Mouse (Mus musculus) kidney, postnatal 0 days (tissue): Measurements from ENCODE around the gene Tbkbp1. TPM values are rescaled to one million over a fixed set of nuclear protein-coding genes. Genes with fewer than 3 reads are reported as not detected.
A peak's percentile ranks its signal among the peaks of the same experiment; 100 is the strongest.

Experiments used
- ATAC-seq: fragments of 200-750 bp; cut with Nextera tagmentation; replicated peaks from 2 replicates; pipeline ENCODE4 v1.8.0; 2017; ENCODE audit warnings: low read depth, moderate number of reproducible peaks, moderate TSS enrichment, moderate library complexity; ENCODE audit not compliant: low FRiP score
- DNase-seq: peaks from one replicate; pipeline ENCODE4 v3.0.0-alpha.2; 2016; ENCODE audit warnings: low spot score
- H3K27ac ChIP-seq: fragments of 300-500 bp; sonication (generic); 2 replicates; pipeline ENCODE4 v1.5.1; 2014; ENCODE audit warnings: mild to moderate bottlenecking
- H3K27me3 ChIP-seq: fragments of 300-500 bp; sonication (generic); 2 replicates; pipeline ENCODE4 v1.6.1; 2014; ENCODE audit warnings: low read length, mixed read lengths; ENCODE audit not compliant: insufficient read depth
- H3K36me3 ChIP-seq: fragments of 300-500 bp; sonication (generic); 2 replicates; pipeline ENCODE4 v1.6.1; 2014; ENCODE audit warnings: low read length, mixed read lengths; ENCODE audit not compliant: insufficient read depth
- H3K4me1 ChIP-seq: fragments of 300-500 bp; sonication (generic); replicated peaks from 2 replicates; pipeline ENCODE4 v1.6.1; 2014; ENCODE audit warnings: antibody characterized with exemption, low read length, mixed read lengths; ENCODE audit not compliant: insufficient read depth
- H3K4me2 ChIP-seq: fragments of 300-500 bp; sonication (generic); 2 replicates; pipeline ENCODE4 v1.6.1; 2014; ENCODE audit warnings: mild to moderate bottlenecking, low read length, moderate library complexity, mixed read lengths
- H3K4me3 ChIP-seq: fragments of 300-500 bp; sonication (generic); replicated peaks from 2 replicates; pipeline ENCODE4 v1.5.1; 2014; ENCODE audit warnings: low read depth, low read length
- H3K9ac ChIP-seq: fragments of 300-500 bp; sonication (generic); 2 replicates; pipeline ENCODE4 v1.6.1; 2014; ENCODE audit warnings: low read depth, low read length
- H3K9me3 ChIP-seq: fragments of 300-500 bp; sonication (generic); replicated peaks from 2 replicates; pipeline ENCODE4 v1.6.1; 2016; ENCODE audit warnings: low read length, inconsistent platforms, mixed read lengths
- CTCF ChIP-seq: IDR thresholded peaks from 2 replicates; pipeline ENCODE4 v1.5.1; 2016; ENCODE audit warnings: antibody characterized with exemption, low read depth, mild to moderate bottlenecking, moderate library complexity
- WGBS: fragments of 180-500 bp; shearing (Covaris S2); extraction: QIAGEN DNeasy Blood & Tissue Kit; methylation state at CpG from one replicate; pipeline ENCODE4 v1.1.7; 2014; 5-methylcytosine and 5-hydroxymethylcytosine counted together
- polyA plus RNA-seq: library from polyadenylated mRNA; unstranded; fragments of >200 nt; fragmentation: Nextera tagmentation; extraction: Ambion mirVana; gene quantifications from 2 replicates; pipeline ENCODE4 v1.2.1, GENCODE M21; 2015

Tbkbp1 gene
- polyA plus RNA-seq, 1 experiment from 2014 or later: 5.5 TPM

DNA sequence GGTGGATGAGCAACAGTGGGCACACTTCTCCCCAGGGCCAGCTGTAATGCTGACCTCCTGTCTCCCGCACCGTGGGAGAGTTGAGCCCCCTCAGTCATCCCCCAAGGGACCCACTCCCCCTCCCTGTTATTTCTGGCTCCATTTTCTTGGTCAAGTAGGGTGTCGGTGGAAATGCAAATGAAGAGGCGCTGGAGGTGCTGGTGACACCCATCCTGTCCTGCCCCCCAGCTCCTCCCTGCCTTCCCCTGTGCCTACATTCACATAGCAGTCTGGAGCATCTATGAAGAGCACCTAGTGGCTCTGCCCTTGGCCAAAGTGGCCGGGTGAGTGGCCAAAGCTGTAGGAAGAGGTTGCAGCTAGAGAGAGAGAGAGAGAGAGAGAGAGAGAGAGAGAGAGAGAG lies 18.0 kb downstream of the Tbkbp1 start:
- 0 out of 2 replicates have a peak, but pooled peaks cover 3% of the 10 kb centered on the region for H3K4me1 ChIP-seq
- H3K9ac ChIP-seq: no peak overlapping the region
- no peak overlapping the region for H3K4me3 ChIP-seq
- no peak for TF ChIP-seq CTCF
- WGBS: 40% methylated on average over 5 of the region's 5 CpGs
- no peaks in the 10 kb centered on the region for H3K9me3 ChIP-seq
- no peaks in the 10 kb centered on the region for H3K27me3 ChIP-seq
- ATAC-seq (no peak), DNase-seq (no peak)
- no peak overlapping the region for H3K27ac ChIP-seq
- no peak overlapping the region for H3K4me2 ChIP-seq
- H3K36me3 ChIP-seq: no peaks in the 10 kb centered on the region

DNA sequence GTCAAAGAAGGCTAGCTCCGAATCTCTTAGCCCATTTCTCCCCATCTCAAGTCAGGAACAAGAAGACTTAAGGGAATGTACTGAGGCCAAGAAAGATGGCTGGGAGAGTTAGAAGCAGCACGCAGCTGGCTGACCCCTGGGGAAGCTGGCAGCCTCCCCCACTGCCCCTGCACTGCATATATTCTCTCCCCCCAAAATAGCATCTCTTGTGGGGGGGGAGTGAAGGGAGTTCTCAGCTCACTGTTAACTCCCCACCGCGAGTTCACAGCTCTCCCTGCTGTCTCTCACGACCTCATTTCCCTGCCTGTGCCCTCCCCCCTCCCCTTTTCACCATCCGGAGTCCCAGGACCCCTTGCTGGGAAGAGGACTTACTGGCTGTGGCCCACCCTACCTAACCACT lies 19.1 kb downstream of the Tbkbp1 start:
- H3K9ac ChIP-seq: no peak overlapping the region
- DNase-seq: no peak
- H3K9me3 ChIP-seq: no peaks in the 10 kb centered on the region
- no peak overlapping the region for H3K4me2 ChIP-seq
- H3K4me1 ChIP-seq: 0 out of 2 replicates have a peak, but pooled peaks cover 3% of the 10 kb centered on the region
- no peak overlapping the region for H3K27ac ChIP-seq
- 21% methylated on average over 6 of the region's 6 CpGs for WGBS
- TF ChIP-seq CTCF: no peak
- no peak overlapping the region for H3K4me3 ChIP-seq
- no peak for ATAC-seq
- no peaks in the 10 kb centered on the region for H3K36me3 ChIP-seq
- H3K27me3 ChIP-seq: no peaks in the 10 kb centered on the region

- no peak for TF ChIP-seq CTCF
- Histone ChIP-seq H3K4me1 (0 out of 2 replicates have a peak, but pooled peaks cover 3% of the 10 kb centered on the region), H3K36me3 (no peaks in the 10 kb centered on the region), H3K9me3 (no peaks in the 10 kb centered on the region), H3K4me2 (no peak overlapping the region), H3K9ac (no peak overlapping the region), H3K4me3 (no peak overlapping the region), H3K27ac (no peak overlapping the region), H3K27me3 (no peaks in the 10 kb centered on the region)
- ATAC-seq (no peak), DNase-seq (no peak)
- WGBS: 75% methylated on average over 2 of the region's 2 CpGs
Measured at GRCm38 (mm10) chr11:97131683-97132082, 19.6 kb downstream of the Tbkbp1 start.

- Histone ChIP-seq H3K36me3 (no peaks in the 10 kb centered on the region), H3K4me3 (no peak overlapping the region), H3K4me1 (0 out of 2 replicates have a peak, but pooled peaks cover 3% of the 10 kb centered on the region), H3K27ac (no peak overlapping the region), H3K9me3 (no peaks in the 10 kb centered on the region), H3K27me3 (no peaks in the 10 kb centered on the region), H3K9ac (no peak overlapping the region), H3K4me2 (no peak overlapping the region)
- 75% methylated on average over 7 of the region's 7 CpGs for WGBS
- TF ChIP-seq CTCF: no peak
- no peak for DNase-seq
- ATAC-seq: no peak
Measured at GRCm38 (mm10) chr11:97130318-97130717, 21.0 kb downstream of the Tbkbp1 start.

- TF ChIP-seq CTCF: no peak
- no peaks in the 10 kb centered on the region for H3K4me1 ChIP-seq
- 76% methylated on average over 3 of the region's 3 CpGs for WGBS
- H3K36me3 ChIP-seq: no peaks in the 10 kb centered on the region
- no peak overlapping the region for H3K27ac ChIP-seq
- ATAC-seq (no peak), DNase-seq (no peak)
- no peaks in the 10 kb centered on the region for H3K27me3 ChIP-seq
- H3K4me3 ChIP-seq: no peak overlapping the region
- H3K9ac ChIP-seq: no peak overlapping the region
- no peaks in the 10 kb centered on the region for H3K9me3 ChIP-seq
- no peak overlapping the region for H3K4me2 ChIP-seq
Measured at GRCm38 (mm10) chr11:97128956-97129355, 22.3 kb downstream of the Tbkbp1 start.

GRCm38 (mm10) chr11:97127470-97128223 lies 23.6 kb downstream of the Tbkbp1 start:
- no peak for ATAC-seq
- TF ChIP-seq CTCF: no peak
- peak overlapping the region; percentile 78 for H3K4me2 ChIP-seq
- no peaks in the 10 kb centered on the region for H3K27me3 ChIP-seq
- H3K27ac ChIP-seq: no peak overlapping the region
- H3K9ac ChIP-seq: no peak overlapping the region; the same call in 1 of the 2 replicates
- H3K36me3 ChIP-seq: no peaks in the 10 kb centered on the region
- WGBS: 22% methylated on average over 19 of the region's 19 CpGs
- H3K4me1 ChIP-seq: no peaks in the 10 kb centered on the region
- peak overlapping the region; percentile 43 for H3K4me3 ChIP-seq
- H3K9me3 ChIP-seq: no peaks in the 10 kb centered on the region
- DNase-seq: no peak
